Mouse (Mus musculus): ENCODE measurements around the gene Anxa2. TPM values are rescaled to one million over a fixed set of nuclear protein-coding genes. Genes with fewer than 3 reads are reported as not detected.

The Anxa2 gene
- polyA plus RNA-seq, 1 experiment from 2014 or later, result 138 TPM

Small RNA genes within 50 kb of the gene (microRNA-seq; reads per million reads assigned to microRNA genes)
- gene Mir3109, result not detected

Other genes with a start within 250 kb of the Anxa2 start
- 22.5 and 25.2 TPM in 2 replicates for gene Ice2, start 55.7 kb upstream of the Anxa2 start, polyA plus RNA-seq (2016; fragmentation: Nextera tagmentation; extraction: Ambion mirVana)

All from limb, embryonic 10.5 days (tissue).